In the genomic region with DNA sequence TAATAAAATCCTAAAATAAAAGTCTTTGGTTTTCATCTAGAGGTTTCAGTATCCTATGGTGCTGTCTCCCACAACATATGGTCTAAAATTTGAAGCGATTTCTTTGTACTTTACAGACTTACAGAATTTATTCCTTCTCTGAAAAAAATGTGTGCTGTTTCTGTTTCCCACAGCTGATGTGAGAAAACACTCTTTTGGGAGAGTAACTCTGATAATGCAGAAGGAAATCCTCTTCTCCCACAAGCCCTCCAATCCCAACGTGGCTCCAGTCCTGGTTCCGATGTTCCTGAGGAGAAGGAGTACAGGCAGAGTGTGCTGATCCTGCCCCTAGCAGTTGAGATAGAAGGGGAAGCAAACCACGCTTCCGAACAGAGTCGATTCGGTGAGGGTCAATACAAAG, we compare ENCODE assay signal across 14 mouse cellular contexts.
"Had no signal": no experiment of that assay in that cellular context is flagged by ENCODE, and none has a peak within 500 bp of the region (broad histone marks: within the 10 kb centered on the region; RNA-seq: fewer than 3 reads in every experiment).

No protein-coding gene starts in this region.

- DNase-seq: gastrocnemius, adult 2 months; gastrocnemius, postnatal 10 days; gastrocnemius, postnatal 25 days; heart, adult 18-20 months; heart, postnatal 10 days; heart, postnatal 4 days; kidney, adult 18-20 months; kidney, adult 8-10 months; kidney, postnatal 10 days; kidney, postnatal 25 days; kidney, postnatal 4 days; layer of hippocampus, adult 9-11 months; layer of hippocampus, postnatal 36 days; left cerebral cortex, postnatal 4 days had no signal
